18 mouse cellular contexts compared by ENCODE assay signal in the genomic region with DNA sequence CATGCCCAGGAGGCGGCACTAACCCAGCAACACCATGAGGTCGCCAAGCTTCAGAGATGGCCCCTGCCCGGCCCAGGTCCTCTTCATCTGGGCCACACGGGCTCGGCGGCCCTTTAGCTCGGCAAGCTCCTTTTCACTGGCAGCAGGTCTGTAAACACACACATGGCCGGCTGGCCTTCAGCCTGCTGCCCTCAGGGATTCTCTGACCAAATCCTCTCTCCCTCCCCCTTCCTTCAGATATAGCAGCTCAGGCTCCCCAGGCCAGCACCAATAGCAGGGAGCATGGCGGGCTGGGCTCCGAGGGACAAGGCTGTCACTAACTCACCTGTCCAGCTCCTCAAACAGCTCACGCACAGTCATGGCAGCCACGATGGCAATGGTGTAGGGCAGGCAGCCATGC. TPM values are rescaled to one million over a fixed set of nuclear protein-coding genes. Genes with fewer than 3 reads are reported as not detected.
A peak's percentile ranks its signal among the peaks of the same experiment; 100 is the strongest.
DNase-seq lines count a peak whose midpoint lies in the region; ATAC-seq and TF ChIP-seq lines count a peak whose summit lies in the region.
"Had no signal": no experiment of that assay in that cellular context is flagged by ENCODE, and none has a peak within 500 bp of the region (broad histone marks: within the 10 kb centered on the region; RNA-seq: fewer than 3 reads in every experiment).

No protein-coding gene starts in this region.

- POLR2A ChIA-PET in Patski (lab: Charles Lee) = interaction anchor here (0.6 kb wide), 1 partner anchor 15 kb away, joined by 3 read pairs; a partner anchor contains a TSS

- no peak for TF ChIP-seq CTCF in Patski (IDR thresholded peaks at IDR 0.05)

- no peaks in the 10 kb centered on the region for H3K27me3 ChIP-seq in Patski
- H3K27me3 ChIP-seq: heart, embryonic 13.5 days; liver, embryonic 13.5 days had no signal

- ATAC-seq in Patski = peak; percentile 9
- ATAC-seq: intestine, embryonic 16.5 days had no signal

- intact Hi-C loops in left cerebral cortex, postnatal 4 days (cut with DNase I) = no loop called here
- intact Hi-C loops in left cerebral cortex, postnatal 14 days (cut with DNase I) = no loop called here

- CTCF ChIA-PET in Patski (lab: Charles Lee) = interaction anchor here (0.8 kb wide), 1 partner anchor 36 kb away, joined by 3 read pairs; no protein-coding TSS in a partner anchor

- peak; percentile 32 for DNase-seq in left cerebral cortex, postnatal 4 days
- no peak for DNase-seq in left cerebral cortex, adult 11 months (ENCODE audit: low spot score)
- DNase-seq in Patski (ENCODE audit: low read depth, low spot score) = no peak
- DNase-seq in cerebellum, adult 18-20 months = peak; percentile 61 to 67
- DNase-seq in cerebellum, postnatal 25 days = peak; percentile 74 to 75
- no peak for DNase-seq in lung, postnatal 36 days
- DNase-seq in left cerebral cortex, postnatal 14 days (ENCODE audit: low spot score in 2 of 2) = no peak
- DNase-seq: adrenal gland, postnatal 14 days; kidney, postnatal 10 days; liver, embryonic 13.5 days; lung, embryonic 14.5 days; lung, postnatal 4 days; right cerebral cortex, postnatal 4 days; thymus, postnatal 25 days had no signal

- in situ Hi-C loops in Patski (cut with MboI; ENCODE audit: low pct_unique_long_range_greater_than_20kb) = no loop called here

RNA-seq across cellular contexts. Expression of a gene that starts 15.3 kb away (rescaled TPM):
- total RNA-seq in left cerebral cortex, postnatal 4 days (2021) = 10 to 100 TPM; 20.3 to 20.6 TPM
- 42.0 TPM for polyA plus RNA-seq in Patski (2021)
- total RNA-seq in left cerebral cortex, postnatal 14 days (2021) = 10 to 100 TPM; 10.1 to 10.9 TPM

RNA-seq across cellular contexts. Expression of a gene that starts 22.7 kb away (rescaled TPM):
- 10 to 100 TPM; 81.1 to 88.2 TPM for total RNA-seq in left cerebral cortex, postnatal 4 days (2021)
- 83.7 TPM for polyA plus RNA-seq in Patski (2021)
- total RNA-seq in left cerebral cortex, postnatal 14 days (2021) = 10 to 100 TPM; 81.0 to 85.6 TPM

RNA-seq across cellular contexts. Expression of a gene that starts 28.6 kb away (rescaled TPM):
- total RNA-seq in left cerebral cortex, postnatal 4 days (2021) = 100 to 1,000 TPM; 849 to 918 TPM
- 1,637 TPM for polyA plus RNA-seq in Patski (2021)
- total RNA-seq in left cerebral cortex, postnatal 14 days (2021) = 100 to 1,000 TPM; 752 to 821 TPM

RNA-seq across cellular contexts. Expression of a gene that starts 29.5 kb away (rescaled TPM):
- under 1 TPM; 0.48 to 0.52 TPM for total RNA-seq in left cerebral cortex, postnatal 4 days (2021)
- 4.1 TPM for polyA plus RNA-seq in Patski (2021)
- under 1 TPM in 1 of 2 experiments, not detected in 1; 0.37 TPM for total RNA-seq in left cerebral cortex, postnatal 14 days (2021)
- total RNA-seq: layer of hippocampus, adult 2 months had no signal
- polyA plus RNA-seq: neural tube, embryonic 11.5 days had no signal

RNA-seq across cellular contexts. Expression of a gene that starts 57.0 kb away (rescaled TPM):
- 100 to 1,000 TPM; 112 to 116 TPM for total RNA-seq in left cerebral cortex, postnatal 4 days (2021)
- 49.4 TPM for polyA plus RNA-seq in Patski (2021)
- total RNA-seq in left cerebral cortex, postnatal 14 days (2021) = 10 to 100 TPM; 62.2 to 68.4 TPM

Comparison
In these comparisons a context has a peak if more than half of its experiments do, and no peak if none do; other contexts are left out.
1. DNase-seq: peak in left cerebral cortex, postnatal 4 days (single experiment), cerebellum, adult 18-20 months (2 of 2) and cerebellum, postnatal 25 days (2 of 2); none in left cerebral cortex, adult 11 months (single experiment), Patski (single experiment), lung, postnatal 36 days (single experiment) and left cerebral cortex, postnatal 14 days (0 of 2).